Mouse (Mus musculus) heart, adult 18-20 months (tissue): Measurements from ENCODE around the gene Crp. TPM values are rescaled to one million over a fixed set of nuclear protein-coding genes. Genes with fewer than 3 reads are reported as not detected.

ENCODE experiments used
- DNase-seq, 2 experiments: peaks; one replicate each; pipeline ENCODE4 v3.0.0; 2021 to 2022; ENCODE audit warnings: mixed read lengths in 1 of 2
- total RNA-seq, 2 experiments: library from RNA; stranded (reverse); gene quantifications; 2 replicates each; pipeline ENCODE4 v1.2.3; 2021

The Crp gene
- total RNA-seq, 2 experiments from 2014 or later: 0.33 TPM; not detected in 1

DNA sequence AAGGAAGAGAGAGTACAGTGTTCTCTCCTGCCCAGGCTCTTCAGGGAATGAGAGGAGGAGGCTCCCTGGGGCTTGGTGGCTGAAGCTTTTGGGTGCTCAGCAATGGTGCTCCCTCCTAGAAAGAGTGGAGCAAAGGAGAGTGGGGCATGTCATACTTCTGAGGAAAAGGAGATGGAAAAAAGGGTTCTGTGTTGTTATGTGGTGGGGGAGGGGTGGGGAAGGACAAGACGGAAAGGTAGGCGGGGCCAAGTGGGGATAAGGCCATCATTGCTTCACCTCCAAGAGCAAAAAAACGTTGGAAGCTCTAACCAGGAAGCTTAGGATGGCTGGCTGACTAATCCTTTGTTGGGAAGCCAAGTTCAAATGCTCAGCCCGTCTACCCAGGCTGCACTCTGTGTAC is 14.1 kb downstream of the Crp start:
- no peak for DNase-seq

DNA sequence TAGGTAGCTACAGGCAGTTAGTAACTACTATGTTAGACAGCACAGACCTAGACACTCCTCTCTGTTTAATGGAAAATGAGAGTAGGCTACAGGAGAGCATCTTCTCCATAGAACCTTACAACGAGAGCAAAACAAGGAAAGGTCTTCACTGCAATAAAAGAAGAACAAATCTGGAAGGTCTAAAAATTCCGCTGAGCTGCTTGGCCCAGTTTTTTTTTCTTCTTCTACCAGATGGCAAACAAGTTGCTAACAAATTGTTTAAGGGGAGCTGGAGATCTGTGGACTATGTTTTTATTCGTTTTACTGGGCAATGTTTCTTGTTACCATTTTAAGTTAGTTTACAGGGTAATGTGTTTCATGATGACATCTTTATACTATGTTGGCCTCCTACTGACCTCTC is 53.4 kb downstream of the Crp start:
- no peak for DNase-seq

DNA sequence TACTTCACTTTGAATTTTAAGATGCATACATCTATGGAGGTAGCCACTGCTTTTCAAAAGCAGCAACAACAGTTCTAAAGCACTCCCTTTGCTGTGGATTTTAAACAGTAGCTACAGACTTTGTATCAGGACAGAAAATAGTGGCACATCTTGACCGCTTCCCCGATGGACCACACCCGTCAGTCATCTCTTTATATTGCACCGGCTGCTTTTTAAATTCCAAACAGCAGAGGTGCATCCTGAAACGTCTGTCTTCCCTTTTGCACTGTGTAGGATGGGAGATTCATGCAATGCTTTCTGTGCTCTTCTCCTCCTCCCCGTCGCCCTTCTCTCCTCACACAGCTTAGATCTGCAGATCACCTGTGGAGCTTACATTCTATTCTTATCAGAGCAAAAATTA is 57.3 kb downstream of the Crp start:
- no peak for DNase-seq

DNA sequence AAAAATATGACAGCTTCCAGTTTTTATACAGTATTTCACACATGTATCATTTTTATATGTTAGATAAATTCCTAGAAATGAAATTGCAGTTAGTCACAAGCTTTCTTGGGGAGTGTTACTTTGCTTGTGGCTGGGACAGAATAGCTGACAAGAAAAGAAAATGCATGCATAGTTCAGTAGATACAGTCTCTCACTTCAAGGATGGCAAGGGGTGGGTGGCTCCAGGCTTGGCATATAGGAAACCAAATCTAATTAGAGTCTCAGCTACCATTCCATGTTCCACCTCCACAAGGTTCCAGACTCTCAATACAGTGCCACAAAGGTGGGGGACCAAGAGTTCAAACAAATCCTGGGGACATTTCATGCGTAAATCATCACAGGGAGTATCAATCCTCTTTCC is 61.7 kb downstream of the Crp start:
- DNase-seq: no peak

DNA sequence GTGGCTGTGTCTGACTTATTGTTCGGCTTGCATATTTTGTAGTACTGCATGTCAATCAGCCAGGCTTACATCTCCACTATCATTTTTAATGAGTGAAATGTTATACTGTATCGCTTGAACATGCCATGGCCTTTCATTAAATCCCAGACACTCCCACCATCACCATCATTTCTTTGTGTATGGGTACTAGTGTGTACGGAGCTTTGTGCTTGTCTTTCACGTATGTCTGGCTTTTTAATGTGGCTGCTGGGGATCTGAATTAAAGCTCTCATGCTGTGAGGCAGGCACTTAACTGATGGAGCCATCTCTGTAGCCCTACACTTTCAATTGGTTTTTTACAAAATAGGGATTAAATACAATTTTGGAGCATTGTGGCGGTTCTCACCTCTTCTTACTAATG is 81.3 kb downstream of the Crp start:
- DNase-seq: no peak

DNA sequence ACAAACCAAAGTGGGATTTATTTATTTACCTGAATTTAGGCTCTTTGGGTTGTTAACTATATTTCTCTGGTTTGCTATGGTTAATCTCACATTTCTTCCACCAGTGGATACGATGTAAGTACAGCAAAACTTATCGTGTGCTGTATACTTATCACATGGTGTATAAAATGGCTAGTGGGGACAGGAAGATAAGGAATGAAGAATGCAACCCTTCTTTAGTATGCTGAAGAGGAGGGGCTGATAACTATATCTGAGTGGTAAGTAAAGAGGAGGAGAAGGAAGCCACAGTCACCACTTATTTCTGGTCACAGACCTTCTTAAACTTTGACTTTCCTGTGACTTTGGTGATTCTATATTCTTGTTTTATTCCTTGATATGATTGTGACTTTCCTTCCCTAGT is 87.5 kb downstream of the Crp start:
- no peak for DNase-seq

DNA sequence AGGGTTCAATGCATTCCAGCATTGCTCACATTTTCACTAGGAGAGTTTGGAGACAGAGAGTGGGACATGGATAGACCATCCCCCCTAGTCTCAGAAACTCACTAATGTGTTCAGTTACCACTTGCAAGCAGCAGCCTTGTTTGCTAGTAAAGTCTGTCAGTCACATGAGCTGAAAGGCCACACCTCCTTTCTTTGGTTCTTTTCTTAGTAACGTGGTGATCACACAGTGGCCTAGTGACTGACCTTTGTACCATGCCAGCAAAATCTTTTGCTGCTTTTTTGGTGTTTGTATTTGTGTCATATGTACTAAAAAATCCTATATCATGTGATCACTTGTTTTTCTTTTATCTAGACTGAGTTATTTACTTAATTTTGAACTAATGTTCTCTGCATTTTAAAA is 88.0 kb downstream of the Crp start:
- no peak for DNase-seq

DNA sequence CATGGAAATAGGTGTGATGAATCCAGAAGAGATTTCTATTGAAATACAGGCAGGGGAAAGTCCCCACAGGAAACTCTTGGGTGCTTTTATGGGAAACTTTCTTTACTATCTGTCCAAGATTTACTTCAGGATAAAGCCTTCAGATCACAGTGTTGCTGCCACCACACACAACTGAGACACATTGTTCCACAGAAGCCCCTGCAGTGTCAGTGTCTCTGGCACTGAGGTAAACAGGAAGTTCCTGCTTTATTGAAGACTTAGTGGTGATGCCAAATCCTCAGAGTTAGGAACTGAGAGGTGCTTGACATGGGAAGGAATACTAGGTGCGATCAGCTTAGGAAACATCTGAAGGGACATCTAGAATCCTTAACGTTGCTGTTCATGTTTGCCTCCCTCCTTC is 131.1 kb downstream of the Crp start:
- no peak for DNase-seq

DNA sequence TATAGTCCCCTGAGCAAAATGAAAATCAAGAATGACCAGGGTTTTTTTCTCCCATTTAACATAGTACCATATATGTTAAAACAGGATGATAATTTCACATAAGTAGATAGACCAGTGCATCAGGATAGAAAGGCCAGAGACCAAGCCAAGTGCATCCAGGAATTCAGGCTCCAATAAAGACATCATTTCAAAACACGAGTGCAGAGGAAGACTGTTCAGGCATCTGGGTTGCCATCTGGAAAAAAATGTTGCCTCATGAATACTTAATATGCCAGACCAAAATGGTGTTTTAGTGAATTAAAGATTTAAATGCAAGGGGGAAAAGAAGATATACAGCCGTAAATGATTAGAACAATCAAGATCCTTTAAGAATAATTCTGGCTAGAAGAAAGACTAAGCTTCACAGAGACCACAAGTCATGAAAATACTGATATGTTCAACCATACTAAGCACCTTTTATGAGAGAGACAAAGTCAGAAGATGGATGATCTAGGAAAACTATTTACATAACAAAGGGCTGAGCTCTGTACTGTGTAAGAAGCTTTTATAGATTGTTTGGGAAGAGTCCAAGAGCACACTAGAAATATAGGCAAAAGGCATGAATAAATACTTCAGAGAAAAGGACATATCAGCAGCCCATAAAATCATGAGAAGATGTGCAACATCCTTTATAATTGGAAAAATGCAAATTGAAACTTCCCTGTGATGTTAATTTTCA is 149.3 kb downstream of the Crp start:
- DNase-seq: no peak

DNA sequence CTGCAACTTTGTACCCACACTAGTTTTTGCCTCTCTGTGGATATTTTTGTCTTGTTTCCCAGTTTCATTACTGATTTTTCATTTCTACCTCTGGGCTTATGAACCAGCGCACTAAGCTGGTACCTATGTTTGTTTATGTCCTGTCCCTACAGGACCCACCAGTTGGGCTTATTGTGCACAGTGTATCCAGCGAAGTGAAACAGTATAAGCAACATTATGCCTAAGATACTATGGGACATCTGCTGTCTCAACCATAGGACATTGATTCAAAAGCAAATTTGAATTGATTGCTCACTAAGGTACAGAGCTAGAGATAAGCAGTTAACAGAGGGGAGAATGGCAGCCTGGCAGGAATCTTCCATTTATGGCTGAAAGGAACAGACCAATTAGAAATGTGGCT is 150.3 kb downstream of the Crp start:
- no peak for DNase-seq

DNA sequence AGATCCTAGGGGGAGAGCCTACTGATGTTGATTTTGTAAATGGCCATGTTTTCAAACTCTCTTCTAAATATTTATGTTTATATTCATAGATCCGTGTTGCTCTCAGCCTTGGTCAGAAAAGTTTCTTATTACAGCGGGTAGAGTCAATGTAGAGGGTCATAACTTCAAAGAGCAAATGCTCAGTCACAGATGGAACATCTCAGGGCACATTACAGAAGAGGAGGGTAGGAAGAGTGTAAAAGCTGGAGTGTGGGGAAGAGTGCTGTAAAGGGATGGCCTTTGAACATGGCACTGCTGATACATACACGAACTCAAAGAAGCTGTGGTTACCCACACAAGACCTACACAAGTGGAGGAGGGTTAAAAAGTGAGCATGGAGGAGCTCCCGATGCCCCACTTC is 177.4 kb downstream of the Crp start:
- no peak for DNase-seq

DNA sequence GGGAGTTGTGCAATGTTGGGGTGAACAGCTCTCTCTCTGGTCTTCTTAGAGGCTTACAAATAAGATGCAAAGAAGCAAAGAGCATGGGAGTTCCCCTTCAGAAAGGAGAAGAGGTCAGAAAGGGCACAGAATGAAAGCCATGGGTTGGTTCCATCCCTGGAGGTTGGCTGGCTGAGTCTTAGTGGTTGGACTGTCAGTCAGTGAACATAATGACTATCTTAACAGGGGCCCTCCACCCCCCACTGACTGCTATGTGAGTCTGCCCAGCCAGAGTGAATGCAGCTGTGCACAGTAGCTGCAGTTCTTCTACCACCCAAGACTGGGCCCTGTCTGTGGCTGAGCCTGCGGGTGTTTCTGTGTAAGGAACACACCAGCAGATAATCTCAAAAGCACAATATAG is 178.8 kb downstream of the Crp start:
- no peak for DNase-seq

Other genes starting within 250 kb of the Crp start
- gene Slamf9, start 222.7 kb upstream of the Crp start, total RNA-seq: 1 to 10 TPM; 1.2 to 2.2 TPM
- under 1 TPM; 0.28 to 0.45 TPM for gene Igsf9, start 216.3 kb upstream of the Crp start, total RNA-seq
- 10 to 100 TPM; 56.8 to 58.8 TPM for gene Tagln2, start 198.0 kb upstream of the Crp start, total RNA-seq
- gene Cfap45, start 177.3 kb upstream of the Crp start, total RNA-seq: 1 to 10 TPM in 1 of 2 experiments, not detected in 1; 1.2 TPM
- gene Vsig8, start 142.1 kb upstream of the Crp start, total RNA-seq: not detected
- gene Slamf8, start 107.5 kb upstream of the Crp start, total RNA-seq: under 1 TPM; 0.37 to 0.39 TPM
- not detected for gene Fcrl6, start 95.5 kb upstream of the Crp start, total RNA-seq
- gene Dusp23, start 65.1 kb upstream of the Crp start, total RNA-seq: 10 to 100 TPM in 1 of 2 experiments, 1 to 10 TPM in 1; 9.8 to 10.4 TPM
- not detected for gene Apcs, start 197.0 kb downstream of the Crp start, total RNA-seq